ENCODE assay signal across 16 mouse cellular contexts in the genomic region with DNA sequence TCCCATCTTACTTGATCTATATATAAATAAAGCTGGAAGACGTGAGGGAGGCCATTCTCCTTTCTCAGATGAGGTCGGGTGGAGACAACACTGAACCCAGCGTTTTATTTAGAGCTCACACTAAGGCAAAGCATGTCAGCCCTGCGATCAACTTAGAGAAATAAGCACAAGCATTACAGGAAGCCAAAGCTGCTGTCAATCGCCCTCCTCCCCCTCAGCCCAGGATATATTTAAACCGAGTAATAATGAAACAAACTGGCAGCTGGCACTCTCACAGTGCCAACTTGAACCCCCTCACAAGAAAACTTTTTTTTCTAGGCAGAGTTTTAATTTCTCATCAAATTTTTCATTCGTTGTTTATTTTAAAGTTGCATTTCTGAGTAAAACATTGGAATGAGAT. TPM values are rescaled to one million over a fixed set of nuclear protein-coding genes. Genes with fewer than 3 reads are reported as not detected.
DNase-seq lines count a peak whose midpoint lies in the region; ATAC-seq and TF ChIP-seq lines count a peak whose summit lies in the region.
"Had no signal": no experiment of that assay in that cellular context is flagged by ENCODE, and none has a peak within 500 bp of the region (broad histone marks: within the 10 kb centered on the region; RNA-seq: fewer than 3 reads in every experiment).

No protein-coding gene starts in this region.

- H3K4me3 ChIP-seq in forebrain, embryonic 16.5 days (replicated peaks; ENCODE audit: low read length) = no peak overlapping the region
- H3K4me3 ChIP-seq in forebrain, embryonic 13.5 days = no peak overlapping the region
- no peak overlapping the region for H3K4me3 ChIP-seq in spleen, adult 2 months (ENCODE audit: extremely low read depth, insufficient read depth, insufficient read length)
- H3K4me3 ChIP-seq in midbrain, embryonic 10.5 days = no peak overlapping the region
- H3K4me3 ChIP-seq: heart, embryonic 10.5 days; limb, embryonic 10.5 days; liver, embryonic 15.5 days had no signal

- no peaks in the 10 kb centered on the region for H3K9me3 ChIP-seq in forebrain, embryonic 16.5 days (ENCODE audit: control insufficient read depth, low read length)
- no peaks in the 10 kb centered on the region for H3K9me3 ChIP-seq in forebrain, embryonic 13.5 days (replicated peaks)
- no peaks in the 10 kb centered on the region for H3K9me3 ChIP-seq in midbrain, embryonic 10.5 days (replicated peaks)
- H3K9me3 ChIP-seq: G1E; heart, embryonic 10.5 days; limb, embryonic 10.5 days; liver, embryonic 15.5 days had no signal

- peak overlapping the region; percentile 17; the same call in 1 of the 2 replicates for H3K4me2 ChIP-seq in forebrain, embryonic 16.5 days (ENCODE audit: low read length)
- no peak overlapping the region for H3K4me2 ChIP-seq in forebrain, embryonic 13.5 days
- H3K4me2 ChIP-seq: hindbrain, embryonic 14.5 days; liver, embryonic 15.5 days had no signal

- no peak overlapping the region for H3K9ac ChIP-seq in forebrain, embryonic 16.5 days (replicated peaks; ENCODE audit: low read depth, low read length)
- H3K9ac ChIP-seq in forebrain, embryonic 13.5 days = no peak overlapping the region
- H3K9ac ChIP-seq: hindbrain, embryonic 14.5 days; liver, embryonic 15.5 days had no signal

- H3K36me3 ChIP-seq in forebrain, embryonic 16.5 days (ENCODE audit: control insufficient read depth, insufficient read depth) = no peaks in the 10 kb centered on the region
- H3K36me3 ChIP-seq in forebrain, embryonic 13.5 days (ENCODE audit: poor library complexity, severe bottlenecking) = no peaks in the 10 kb centered on the region
- no peaks in the 10 kb centered on the region for H3K36me3 ChIP-seq in spleen, adult 2 months (ENCODE audit: control insufficient read depth, insufficient read depth, low read length)
- H3K36me3 ChIP-seq in midbrain, embryonic 10.5 days = no peaks in the 10 kb centered on the region
- H3K36me3 ChIP-seq: G1E; heart, embryonic 10.5 days; limb, embryonic 10.5 days; liver, embryonic 15.5 days had no signal

- 51% methylated on average over 7 of the region's 7 CpGs for WGBS in forebrain, embryonic 16.5 days
- 75% methylated on average over 7 of the region's 7 CpGs for WGBS in forebrain, embryonic 13.5 days
- WGBS in spleen, adult 2 months = 12% methylated on average over 7 of the region's 7 CpGs
- 77% methylated on average over 7 of the region's 7 CpGs for WGBS in midbrain, embryonic 10.5 days

- ATAC-seq in forebrain, embryonic 16.5 days = 0 out of 2 replicates have a peak, but pooled peaks have one; percentile 26
- no peak; the same call in 1 of the 2 replicates for ATAC-seq in forebrain, embryonic 13.5 days
- ATAC-seq in inflammation-experienced regulatory T-cells, adult 6 months = peak; percentile 57
- peak; percentile 63 for ATAC-seq in neutrophil, adult 5-6 weeks (ENCODE audit: extremely low read depth, insufficient number of reproducible peaks, low FRiP score, poor library complexity, severe bottlenecking)
- no peak for ATAC-seq in erythroblast, adult 5-6 weeks (replicated peaks; ENCODE audit: low FRiP score, poor library complexity, severe bottlenecking)

- H3K27ac ChIP-seq in forebrain, embryonic 16.5 days (ENCODE audit: low read length) = no peak overlapping the region
- no peak overlapping the region for H3K27ac ChIP-seq in forebrain, embryonic 13.5 days
- H3K27ac ChIP-seq in spleen, adult 2 months (ENCODE audit: insufficient read depth, low read length) = peak overlapping the region; percentile 54; the same call in 1 of the 2 replicates
- H3K27ac ChIP-seq in midbrain, embryonic 10.5 days (replicated peaks) = no peak overlapping the region
- H3K27ac ChIP-seq: heart, embryonic 10.5 days; hindbrain, embryonic 14.5 days; limb, embryonic 10.5 days; liver, embryonic 15.5 days; stomach, postnatal 0 days had no signal

- no peak for TF ChIP-seq POLR2A in spleen, adult 2 months (IDR thresholded peaks at IDR 0.05; ENCODE audit: low read depth, low read length)

- peaks cover 4% of the 10 kb centered on the region for H3K4me1 ChIP-seq in forebrain, embryonic 16.5 days (replicated peaks; ENCODE audit: control insufficient read depth, insufficient read depth, low read length)
- H3K4me1 ChIP-seq in forebrain, embryonic 13.5 days = no peaks in the 10 kb centered on the region
- H3K4me1 ChIP-seq in spleen, adult 2 months (ENCODE audit: control insufficient read depth, insufficient read depth, insufficient read length) = peaks cover 5% of the 10 kb centered on the region
- no peaks in the 10 kb centered on the region for H3K4me1 ChIP-seq in midbrain, embryonic 10.5 days
- H3K4me1 ChIP-seq: heart, embryonic 10.5 days; limb, embryonic 10.5 days; liver, embryonic 15.5 days had no signal

- no peaks in the 10 kb centered on the region for H3K27me3 ChIP-seq in forebrain, embryonic 16.5 days (replicated peaks; ENCODE audit: control insufficient read depth, insufficient read depth, low read length)
- no peaks in the 10 kb centered on the region for H3K27me3 ChIP-seq in forebrain, embryonic 13.5 days
- H3K27me3 ChIP-seq in spleen, adult 2 months (ENCODE audit: control insufficient read depth, insufficient read depth, low read length) = no peaks in the 10 kb centered on the region
- no peaks in the 10 kb centered on the region for H3K27me3 ChIP-seq in midbrain, embryonic 10.5 days (ENCODE audit: low read depth, poor library complexity, severe bottlenecking)
- H3K27me3 ChIP-seq: liver, embryonic 15.5 days had no signal

- no peak for DNase-seq in spleen, adult 2 months (ENCODE audit: low read depth in 1 of 2, low spot score in 2 of 2)
- DNase-seq in spleen, postnatal 4 days (ENCODE audit: low spot score in 2 of 2) = no peak
- no peak for DNase-seq in midbrain, embryonic 10.5 days (ENCODE audit: low spot score)
- DNase-seq: cerebellum, postnatal 36 days; kidney, postnatal 10 days had no signal

- no peak for TF ChIP-seq CTCF in spleen, adult 2 months (IDR thresholded peaks at IDR 0.05; ENCODE audit: extremely low read depth, insufficient read depth, insufficient read length, insufficient replicate concordance)

RNA-seq across cellular contexts. Expression of gene Dmac1, which starts 15.7 kb away (rescaled TPM):
- polyA plus RNA-seq in forebrain, embryonic 16.5 days (2015; fragmentation: Nextera tagmentation; extraction: Ambion mirVana) = 89.7 and 98.3 TPM in 2 replicates
- polyA plus RNA-seq in forebrain, embryonic 13.5 days (2015; fragmentation: Nextera tagmentation; extraction: Ambion mirVana) = 121 and 130 TPM in 2 replicates
- 37.7 and 44.7 TPM in 2 replicates for polyA plus RNA-seq in spleen, adult 2 months (2012; rRNA removed)
- polyA plus RNA-seq in inflammation-experienced regulatory T-cells, adult 6 months (2017; shearing (Covaris generic)) = 10 to 100 TPM; 66.5 to 70.6 (median 67.0) TPM
- total RNA-seq in neutrophil, adult 5-6 weeks (2017) = 21.9 and 26.8 TPM in 2 replicates
- 19.4 and 19.6 TPM in 2 replicates for total RNA-seq in erythroblast, adult 5-6 weeks (2015; ENCODE audit: low replicate concordance)
- 3.9 and 9.4 TPM in 2 replicates for total RNA-seq in erythroblast, adult 5-6 weeks (2017; ENCODE audit: low replicate concordance)
- polyA plus RNA-seq in midbrain, embryonic 10.5 days (2016; fragmentation: Nextera tagmentation; extraction: Ambion mirVana) = 108 and 110 TPM in 2 replicates

Comparison
In these comparisons a context has a peak if more than half of its experiments do, and no peak if none do; other contexts are left out.
1. ATAC-seq: peak in forebrain, embryonic 16.5 days (single experiment), inflammation-experienced regulatory T-cells, adult 6 months (single experiment) and neutrophil, adult 5-6 weeks (single experiment); none in forebrain, embryonic 13.5 days (single experiment) and erythroblast, adult 5-6 weeks (single experiment).